Mouse (Mus musculus): ENCODE results near the gene Styk1.
"Not testable (repeated sequence)": the region's sequence is repeated elsewhere in the genome, so short reads cannot be mapped to it uniquely, and the experiment has no call there.

Styk1 gene

DNA sequence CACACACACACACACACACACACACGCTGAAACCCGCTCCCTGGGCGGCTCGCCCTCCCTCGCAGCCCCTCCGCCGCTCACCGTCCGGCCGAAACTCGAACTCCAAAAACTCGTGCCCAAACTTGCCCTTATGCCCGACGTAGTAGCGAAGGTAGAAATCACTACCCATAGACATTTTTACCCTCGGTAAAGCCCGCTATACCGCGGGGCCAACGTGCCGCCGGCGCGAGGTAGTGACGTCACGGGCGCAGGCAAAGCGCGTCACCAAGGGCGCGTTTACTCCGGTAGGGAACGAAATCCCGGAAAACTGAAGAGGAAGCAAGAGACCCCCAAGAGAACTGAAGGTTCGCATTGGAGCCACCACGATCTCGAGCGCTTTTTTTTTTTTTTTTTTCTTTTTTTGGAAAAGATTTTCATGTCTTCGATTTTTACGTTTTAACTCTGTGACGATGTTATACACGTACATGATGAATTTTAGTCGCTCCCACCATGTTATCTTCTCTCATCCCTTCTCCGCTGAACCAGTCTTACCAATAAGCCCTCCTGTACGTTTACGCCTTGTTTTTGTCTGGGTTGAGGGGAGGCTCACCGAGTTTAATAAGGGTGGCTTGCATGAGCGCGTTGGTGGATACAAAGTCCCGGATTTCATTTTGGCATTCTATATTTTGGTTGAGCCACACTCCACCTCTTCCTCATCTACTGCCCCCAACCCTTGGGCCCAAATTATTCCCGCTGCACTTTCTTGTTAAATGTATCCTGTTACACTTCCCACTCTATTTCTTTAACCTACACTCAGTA lies 60.2 kb downstream of the Styk1 start, which contains the start of gene Magohb:
Gene Magohb (minus strand): TSS at position 254 of the 798 bp plus-strand sequence.
- DNase-seq (ENCODE audit: low read depth, low spot score) = peak; percentile 60

- peak; percentile 57 for DNase-seq (ENCODE audit: low read depth, low spot score)
Observed at GRCm38 (mm10) chr6:131292276-131292990, 61.0 kb downstream of the Styk1 start.

GRCm38 (mm10) chr6:131290430-131290829 lies 63.0 kb downstream of the Styk1 start:
- peak; percentile 82 for DNase-seq (ENCODE audit: low read depth, low spot score)

- DNase-seq (ENCODE audit: low read depth, low spot score) = not testable (repeated sequence)
Observed at GRCm38 (mm10) chr6:131278160-131278559, 75.2 kb downstream of the Styk1 start.

- DNase-seq (ENCODE audit: low read depth, low spot score) = no peak
Observed at GRCm38 (mm10) chr6:131276659-131277058, 76.7 kb downstream of the Styk1 start.

- no peak for DNase-seq (ENCODE audit: low read depth, low spot score)
Observed at GRCm38 (mm10) chr6:131272311-131272710, 81.1 kb downstream of the Styk1 start.

DNA sequence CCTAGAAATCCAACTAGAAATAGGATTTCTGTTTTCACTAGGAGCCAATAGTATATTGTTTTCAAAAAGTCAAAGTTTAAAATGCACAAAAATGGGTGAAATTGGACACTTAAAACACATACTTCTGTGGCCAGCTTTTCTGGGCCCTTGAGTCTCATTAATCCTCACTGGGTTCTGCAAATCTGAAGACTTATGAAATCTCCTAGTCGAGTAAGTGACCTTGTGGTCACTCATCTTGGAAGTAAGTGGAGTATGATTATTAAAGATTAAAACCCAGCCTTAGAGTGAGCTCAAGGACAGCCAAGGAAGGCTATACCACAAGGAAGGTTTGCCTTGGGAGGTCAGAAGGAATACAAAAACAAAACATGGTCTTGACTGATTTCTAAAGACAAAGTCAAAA lies 83.1 kb downstream of the Styk1 start:
- DNase-seq (ENCODE audit: low read depth, low spot score) = no peak

DNA sequence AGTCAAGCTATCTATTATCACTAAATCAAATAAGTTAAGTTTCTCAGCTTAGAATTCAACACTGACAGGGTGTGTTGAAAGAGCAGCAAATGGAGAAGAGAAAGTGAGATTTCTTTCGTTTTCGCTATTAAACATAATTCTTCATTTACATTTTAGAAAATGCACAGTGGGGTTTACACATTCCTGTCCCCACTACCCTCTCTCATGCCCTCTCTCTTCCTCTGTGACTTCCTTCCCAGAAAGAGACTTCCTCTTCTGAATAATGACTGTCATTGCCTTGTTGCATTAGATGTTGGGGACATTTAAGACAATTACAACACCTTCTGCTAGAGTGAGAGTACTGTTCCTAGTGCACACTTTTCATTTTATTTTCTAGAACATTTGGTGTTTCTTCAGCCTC lies 83.8 kb downstream of the Styk1 start:
- no peak for DNase-seq (ENCODE audit: low read depth, low spot score)

GRCm38 (mm10) chr6:131264175-131264574 lies 89.2 kb downstream of the Styk1 start:
- no peak for DNase-seq (ENCODE audit: low read depth, low spot score)

DNA sequence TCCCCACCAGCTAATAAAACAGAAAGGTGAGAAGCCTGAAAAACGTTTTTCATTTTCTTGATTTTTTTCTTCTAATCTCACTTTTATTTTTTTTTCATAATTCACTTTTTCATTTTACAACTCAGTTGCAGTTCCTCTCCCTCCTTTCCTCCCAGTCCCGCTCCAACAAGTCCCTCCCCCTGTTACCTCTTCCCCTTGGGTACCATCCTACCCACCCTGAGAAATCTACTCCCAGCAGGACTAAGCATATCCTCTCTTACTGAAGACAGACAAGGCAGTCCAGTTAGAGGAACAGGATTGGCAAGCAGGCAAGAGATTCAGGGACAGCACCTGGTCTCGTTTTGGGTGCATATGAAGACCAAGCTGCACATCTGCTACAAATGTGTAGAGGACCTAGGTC lies 90.6 kb downstream of the Styk1 start:
- DNase-seq (ENCODE audit: low read depth, low spot score) = no peak

DNA sequence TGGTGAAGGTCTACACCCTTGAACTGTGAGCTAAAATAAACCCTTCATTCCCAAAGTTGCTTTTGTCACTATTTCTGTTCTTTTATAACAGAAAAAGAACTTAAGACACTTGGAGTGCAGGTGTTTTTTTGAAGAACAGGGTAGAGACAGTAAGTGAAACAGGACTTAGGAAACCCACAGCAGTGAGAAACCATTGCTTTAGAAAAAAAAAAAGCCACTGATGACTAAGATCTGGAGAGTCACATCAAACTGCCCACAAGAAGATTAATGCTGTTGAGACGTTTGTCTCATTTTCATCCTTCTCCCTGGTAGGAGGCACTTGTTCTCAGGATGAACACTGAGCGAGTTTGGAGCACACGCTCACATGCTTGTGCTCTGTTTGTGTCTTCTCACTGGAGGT lies 91.4 kb downstream of the Styk1 start:
- no peak for DNase-seq (ENCODE audit: low read depth, low spot score)

All from 3T3-L1 (cell line).